Mouse (Mus musculus): ENCODE data around the gene Arl3.

- TF ChIP-seq CTCF (IDR thresholded peaks at IDR 0.05; ENCODE audit: extremely low read depth, insufficient read depth, insufficient read length, insufficient replicate concordance) (no peak), POLR2A (IDR thresholded peaks at IDR 0.05; ENCODE audit: low read depth, low read length) (no peak)
Observed at GRCm38 (mm10) chr19:46534542-46535098, 38.4 kb downstream of the Arl3 start.
